Mouse (Mus musculus) myocyte (in vitro differentiated cells): ENCODE results near the gene Atraid.
A peak's percentile ranks its signal among the peaks of the same experiment; 100 is the strongest.

ENCODE experiments used
- CEBPB ChIP-seq: IDR thresholded peaks from 2 replicates; pipeline ENCODE4 v1.6.1; 2011; ENCODE audit warnings: mild to moderate bottlenecking, moderate library complexity; ENCODE audit not compliant: poor library complexity, insufficient read depth, severe bottlenecking
- MAX ChIP-seq: IDR thresholded peaks from one replicate; pipeline ENCODE4 v1.6.1; 2011; ENCODE audit warnings: low read depth, mild to moderate bottlenecking, control low read depth
- MYOG ChIP-seq, 3 experiments: IDR thresholded peaks; one replicate each; pipeline ENCODE4 v1.6.1; 2011; ENCODE audit warnings: control low read depth in 2 of 3, low read depth in 2 of 3, mild to moderate bottlenecking in 2 of 3; ENCODE audit not compliant: insufficient read length in 2 of 3, control insufficient read depth in 1 of 3, insufficient read depth in 1 of 3
- POLR2A ChIP-seq: IDR thresholded peaks from one replicate; pipeline ENCODE4 v1.6.1; 2011; ENCODE audit warnings: low read depth, mild to moderate bottlenecking, control low read depth, moderate library complexity; ENCODE audit not compliant: insufficient read length
- POLR2AphosphoS2 ChIP-seq: IDR thresholded peaks from one replicate; pipeline ENCODE4 v1.6.1; 2011; ENCODE audit warnings: low read depth, control low read depth; ENCODE audit not compliant: insufficient read length
- REST ChIP-seq: IDR thresholded peaks from one replicate; pipeline ENCODE4 v1.6.1; 2011; ENCODE audit warnings: mild to moderate bottlenecking, control low read depth, moderate library complexity; ENCODE audit not compliant: insufficient read depth, insufficient read length
- TCF12 ChIP-seq: IDR thresholded peaks from one replicate; pipeline ENCODE4 v1.6.1; 2011; ENCODE audit warnings: mild to moderate bottlenecking, control low read depth; ENCODE audit not compliant: poor library complexity, insufficient read depth, severe bottlenecking
- TCF3 ChIP-seq: IDR thresholded peaks from one replicate; pipeline ENCODE4 v1.6.1; 2011; ENCODE audit warnings: low read depth, control low read depth; ENCODE audit not compliant: insufficient read length
- USF1 ChIP-seq: IDR thresholded peaks from one replicate; pipeline ENCODE4 v1.6.1; 2011; ENCODE audit warnings: low read depth, mild to moderate bottlenecking, control low read depth, moderate library complexity

DNA sequence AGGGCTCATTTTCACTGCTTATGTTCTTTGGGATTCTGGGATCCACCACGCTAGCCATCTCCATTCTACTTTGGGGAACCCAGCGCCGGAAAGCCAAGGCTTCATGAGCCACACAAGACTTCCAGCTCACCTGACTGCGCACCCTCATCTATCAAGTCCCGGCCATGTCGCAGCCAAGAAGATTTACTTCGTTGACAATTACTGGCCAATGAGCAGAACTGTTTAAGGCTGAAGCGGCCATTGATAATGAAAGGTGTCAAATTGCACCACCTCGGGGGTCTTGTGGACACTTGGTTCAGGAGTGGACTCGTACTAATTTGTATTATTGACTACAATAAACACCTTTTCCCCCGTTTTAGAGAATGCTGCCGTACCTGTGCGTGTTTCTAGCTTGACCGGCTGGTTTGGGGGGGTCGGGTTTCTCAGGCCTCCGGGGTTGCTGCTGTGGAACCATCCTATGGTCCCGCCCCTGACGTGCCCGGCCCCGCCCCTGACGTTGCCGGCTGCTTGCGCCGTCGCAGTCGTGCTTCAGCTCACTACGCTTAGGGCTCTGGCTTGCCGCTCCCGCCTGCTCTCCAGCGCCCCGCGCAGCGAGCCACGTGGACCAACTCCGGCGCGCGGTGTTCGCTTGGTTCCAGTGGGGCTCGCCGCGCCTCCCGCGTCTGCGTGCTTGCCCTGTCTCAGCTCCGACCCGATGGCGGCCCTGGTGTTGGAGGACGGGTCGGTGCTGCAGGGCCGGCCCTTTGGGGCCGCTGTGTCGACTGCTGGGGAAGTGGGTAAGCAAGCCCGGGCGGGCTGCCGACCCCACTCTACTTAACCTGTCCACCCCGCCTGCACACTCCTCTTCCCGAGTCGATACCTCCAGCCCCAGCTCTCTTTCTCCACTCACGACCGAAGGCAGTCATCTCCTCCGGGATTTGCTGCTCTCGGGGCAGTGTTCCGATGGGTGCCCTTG is 6.4 kb downstream of the Atraid start, which contains the start of gene Cad:
- peak in 1 of 3 experiments; percentile 46 for TF ChIP-seq MYOG (IDR thresholded peaks at IDR 0.05; ENCODE audit: control insufficient read depth in 1 of 3, insufficient read depth in 1 of 3, insufficient read length in 2 of 3, low read depth in 2 of 3)
- TF ChIP-seq REST: no peak
- no peak for TF ChIP-seq CEBPB
- TF ChIP-seq POLR2AphosphoS2: peak; percentile 99
- peak; percentile 96 for TF ChIP-seq POLR2A
- TF ChIP-seq TCF3: no peak
- peak; percentile 45 for TF ChIP-seq MAX
- no peak for TF ChIP-seq USF1
- TF ChIP-seq TCF12: no peak
